Mouse (Mus musculus) thymus, postnatal 25 days (tissue): ENCODE results near the gene Padi4.

ENCODE experiments used
- DNase-seq: peaks from one replicate; pipeline ENCODE4 v3.0.0; 2022

Gene Padi4

GRCm38 (mm10) chr4:140731654-140732053 is 42.4 kb downstream of the Padi4 start:
- no peak for DNase-seq

GRCm38 (mm10) chr4:140726907-140727306 is 47.1 kb downstream of the Padi4 start:
- DNase-seq: no peak

- no peak for DNase-seq
Measured at GRCm38 (mm10) chr4:140724739-140725138, 49.3 kb downstream of the Padi4 start.

- DNase-seq: peak; percentile 49
Measured at GRCm38 (mm10) chr4:140723801-140724200, 50.2 kb downstream of the Padi4 start.

- no peak for DNase-seq
Measured at GRCm38 (mm10) chr4:140723192-140723591, 50.8 kb downstream of the Padi4 start.

GRCm38 (mm10) chr4:140722710-140723109 is 51.3 kb downstream of the Padi4 start:
- DNase-seq: no peak

GRCm38 (mm10) chr4:140721968-140722490 is 52.0 kb downstream of the Padi4 start:
- no peak for DNase-seq

GRCm38 (mm10) chr4:140720091-140720490 is 53.9 kb downstream of the Padi4 start:
- no peak for DNase-seq

GRCm38 (mm10) chr4:140718436-140718835 is 55.6 kb downstream of the Padi4 start:
- DNase-seq: no peak

- DNase-seq: no peak
Measured at GRCm38 (mm10) chr4:140716994-140717393, 57.0 kb downstream of the Padi4 start.

GRCm38 (mm10) chr4:140714586-140714985 is 59.5 kb downstream of the Padi4 start:
- no peak for DNase-seq

GRCm38 (mm10) chr4:140713480-140714365 is 60.3 kb downstream of the Padi4 start:
- DNase-seq: peak; percentile 83

- DNase-seq: no peak
Measured at GRCm38 (mm10) chr4:140711360-140711759, 62.7 kb downstream of the Padi4 start.

- no peak for DNase-seq
Measured at GRCm38 (mm10) chr4:140710781-140711180, 63.3 kb downstream of the Padi4 start.

- no peak for DNase-seq
Measured at GRCm38 (mm10) chr4:140709617-140710016, 64.4 kb downstream of the Padi4 start.

- DNase-seq: no peak
Measured at GRCm38 (mm10) chr4:140709111-140709510, 64.9 kb downstream of the Padi4 start.

GRCm38 (mm10) chr4:140708297-140708927 is 65.6 kb downstream of the Padi4 start:
- DNase-seq: no peak

- no peak for DNase-seq
Measured at GRCm38 (mm10) chr4:140707615-140708014, 66.4 kb downstream of the Padi4 start.

- no peak for DNase-seq
Measured at GRCm38 (mm10) chr4:140704166-140704565, 69.9 kb downstream of the Padi4 start.

- no peak for DNase-seq
Measured at GRCm38 (mm10) chr4:140703636-140704035, 70.4 kb downstream of the Padi4 start.

- peak; percentile 90 for DNase-seq
Measured at GRCm38 (mm10) chr4:140702611-140703327, 71.3 kb downstream of the Padi4 start.

- DNase-seq: peak; percentile 72
Measured at GRCm38 (mm10) chr4:140701716-140702561, 72.1 kb downstream of the Padi4 start.
